In the genomic region with DNA sequence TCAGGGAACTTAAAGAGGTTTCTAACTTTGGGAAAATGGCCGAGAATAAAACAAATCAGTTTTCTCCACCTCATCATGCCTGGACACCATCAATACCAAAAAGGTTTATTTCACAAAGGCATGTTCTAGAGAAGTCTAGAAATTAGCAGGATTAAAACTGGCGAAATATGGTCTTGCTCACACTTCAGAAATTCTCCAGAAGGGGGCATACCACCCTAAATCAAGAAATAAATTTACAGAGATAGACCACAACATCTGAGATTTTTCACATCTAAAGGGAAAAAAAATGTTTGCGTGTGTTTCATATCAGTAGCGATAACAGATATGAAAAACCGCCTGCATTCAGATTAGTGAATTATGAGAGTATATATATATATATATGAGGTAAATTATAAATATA, we compare ENCODE assay signal across 23 mouse cellular contexts.
A peak's percentile ranks its signal among the peaks of the same experiment; 100 is the strongest.
DNase-seq lines count a peak whose midpoint lies in the region; ATAC-seq and TF ChIP-seq lines count a peak whose summit lies in the region.
"Had no signal": no experiment of that assay in that cellular context is flagged by ENCODE, and none has a peak within 500 bp of the region (broad histone marks: within the 10 kb centered on the region; RNA-seq: fewer than 3 reads in every experiment).

No protein-coding gene starts in this region.

- no peak for ATAC-seq in kidney, postnatal 0 days (replicated peaks; ENCODE audit: low FRiP score, low read depth)
- no peak for ATAC-seq in kidney, embryonic 15.5 days (replicated peaks; ENCODE audit: low FRiP score)
- ATAC-seq: CD4-positive, CD25-positive, alpha-beta regulatory T cell, adult 4 months; forebrain, embryonic 15.5 days; liver, embryonic 12.5 days had no signal

- H3K4me2 ChIP-seq in kidney, postnatal 0 days (ENCODE audit: low read length): no peak overlapping the region
- H3K4me2 ChIP-seq in kidney, embryonic 15.5 days: no peak overlapping the region
- H3K4me2 ChIP-seq: embryonic facial prominence, embryonic 13.5 days; forebrain, embryonic 15.5 days; heart, embryonic 11.5 days; hindbrain, embryonic 13.5 days; liver, embryonic 12.5 days; midbrain, embryonic 11.5 days; stomach, embryonic 15.5 days had no signal

- 76% methylated on average over 5 of the region's 5 CpGs for WGBS in kidney, postnatal 0 days
- WGBS in kidney, embryonic 15.5 days: 78% methylated on average over 5 of the region's 5 CpGs

- no peak overlapping the region for H3K4me3 ChIP-seq in kidney, postnatal 0 days (replicated peaks; ENCODE audit: low read depth, low read length)
- H3K4me3 ChIP-seq in kidney, embryonic 15.5 days (replicated peaks): no peak overlapping the region
- H3K4me3 ChIP-seq: embryonic facial prominence, embryonic 13.5 days; forebrain, embryonic 15.5 days; hindbrain, embryonic 13.5 days; liver, embryonic 12.5 days; myocyte; stomach, embryonic 15.5 days had no signal

- no peaks in the 10 kb centered on the region for H3K4me1 ChIP-seq in kidney, postnatal 0 days (replicated peaks; ENCODE audit: insufficient read depth, low read length)
- H3K4me1 ChIP-seq in kidney, embryonic 15.5 days: no peaks in the 10 kb centered on the region
- H3K4me1 ChIP-seq: embryonic facial prominence, embryonic 13.5 days; forebrain, embryonic 15.5 days; hindbrain, embryonic 13.5 days; liver, embryonic 12.5 days; stomach, embryonic 15.5 days had no signal

- no peak overlapping the region for H3K9ac ChIP-seq in kidney, postnatal 0 days (ENCODE audit: low read depth, low read length)
- H3K9ac ChIP-seq in kidney, embryonic 15.5 days: no peak overlapping the region
- H3K9ac ChIP-seq: embryonic facial prominence, embryonic 13.5 days; forebrain, embryonic 15.5 days; hindbrain, embryonic 13.5 days; liver, embryonic 12.5 days; stomach, embryonic 15.5 days had no signal

- peak; percentile 44; the same call in 1 of the 2 replicates for TF ChIP-seq CTCF in kidney, postnatal 0 days (IDR thresholded peaks at IDR 0.05; ENCODE audit: low read depth)

- H3K27ac ChIP-seq in kidney, postnatal 0 days: no peak overlapping the region
- no peak overlapping the region for H3K27ac ChIP-seq in kidney, embryonic 15.5 days
- H3K27ac ChIP-seq: embryonic facial prominence, embryonic 13.5 days; forebrain, embryonic 15.5 days; hindbrain, embryonic 13.5 days; liver, embryonic 12.5 days; stomach, embryonic 15.5 days had no signal

- peak; percentile 2 for DNase-seq in kidney, postnatal 0 days (ENCODE audit: low spot score)
- peak; percentile 12 for DNase-seq in retina, embryonic 14.5 days (ENCODE audit: low spot score)
- DNase-seq in retina, postnatal 1 day: no peak
- DNase-seq in brain, adult 2 months (ENCODE audit: low read depth, low spot score): peak; percentile 18
- DNase-seq in spleen, postnatal 10 days (ENCODE audit: low spot score in 2 of 2): no peak
- DNase-seq in gastrocnemius, postnatal 14 days: no peak
- DNase-seq: cerebellum, adult 9-11 months; heart, postnatal 10 days; kidney, adult 11 months; kidney, postnatal 25 days; right cerebral cortex, postnatal 14 days; spleen, adult 18-20 months; thymus, postnatal 14 days had no signal

- intact Hi-C loops in gastrocnemius, postnatal 14 days (cut with DNase I; ENCODE audit: low total_unique reads): no loop called here

- H3K27me3 ChIP-seq in kidney, postnatal 0 days (ENCODE audit: insufficient read depth, low read length): no peaks in the 10 kb centered on the region
- H3K27me3 ChIP-seq in kidney, embryonic 15.5 days: no peaks in the 10 kb centered on the region
- H3K27me3 ChIP-seq: embryonic facial prominence, embryonic 13.5 days; forebrain, embryonic 15.5 days; hindbrain, embryonic 13.5 days; liver, embryonic 12.5 days; stomach, embryonic 15.5 days had no signal

- no peaks in the 10 kb centered on the region for H3K36me3 ChIP-seq in kidney, postnatal 0 days (ENCODE audit: insufficient read depth, low read length)
- no peaks in the 10 kb centered on the region for H3K36me3 ChIP-seq in kidney, embryonic 15.5 days
- H3K36me3 ChIP-seq: embryonic facial prominence, embryonic 13.5 days; forebrain, embryonic 15.5 days; hindbrain, embryonic 13.5 days; liver, embryonic 12.5 days; stomach, embryonic 15.5 days had no signal

- H3K9me3 ChIP-seq in kidney, postnatal 0 days (replicated peaks; ENCODE audit: low read length): no peaks in the 10 kb centered on the region
- H3K9me3 ChIP-seq in kidney, embryonic 15.5 days (replicated peaks): no peaks in the 10 kb centered on the region
- H3K9me3 ChIP-seq: embryonic facial prominence, embryonic 13.5 days; forebrain, embryonic 15.5 days; hindbrain, embryonic 13.5 days; liver, embryonic 12.5 days; stomach, embryonic 15.5 days had no signal

Comparison
In these comparisons a context has a peak if more than half of its experiments do, and no peak if none do; other contexts are left out.
1. DNase-seq: peak in kidney, postnatal 0 days (single experiment), retina, embryonic 14.5 days (single experiment) and brain, adult 2 months (single experiment); none in retina, postnatal 1 day (single experiment), spleen, postnatal 10 days (0 of 2) and gastrocnemius, postnatal 14 days (single experiment).